Mouse (Mus musculus) cerebellum, postnatal 10 days (tissue): ENCODE data around the gene Pnma1.
A peak's percentile ranks its signal among the peaks of the same experiment; 100 is the strongest.

Experiments
- DNase-seq, 2 experiments: peaks; one replicate each; pipeline ENCODE4 v3.0.0; 2021; ENCODE audit warnings: mixed read lengths in 2 of 2

Gene Pnma1

GRCm38 (mm10) chr12:84178052-84178451 is 29.8 kb upstream of the Pnma1 start:
- no peak for DNase-seq

GRCm38 (mm10) chr12:84176886-84177765 is 28.8 kb upstream of the Pnma1 start:
- peak; percentile 54 to 57 for DNase-seq

GRCm38 (mm10) chr12:84176126-84176769 is 28.0 kb upstream of the Pnma1 start:
- peak; percentile 62 to 69 for DNase-seq

DNA sequence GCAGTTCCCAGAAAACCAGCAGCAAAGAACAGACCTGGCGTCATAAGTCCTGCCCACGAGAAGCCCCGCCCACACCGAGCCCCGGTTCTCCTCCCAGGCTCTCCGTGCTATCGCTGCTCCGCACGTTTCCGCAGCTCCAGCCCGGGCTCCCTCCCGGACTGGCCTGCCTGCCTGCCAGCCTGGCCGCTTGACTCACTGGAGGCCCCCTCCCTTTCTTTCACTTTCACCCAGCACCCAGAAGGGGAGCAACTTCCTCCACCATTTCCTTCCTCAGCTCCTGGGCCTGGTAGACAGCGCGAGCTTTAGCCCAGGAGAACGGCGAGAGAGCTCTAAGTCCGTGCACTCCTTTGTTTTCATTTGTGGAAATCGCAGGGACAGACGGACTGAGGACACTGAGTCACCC is 27.4 kb upstream of the Pnma1 start:
- peak; percentile 86 to 88 for DNase-seq

GRCm38 (mm10) chr12:84174871-84175270 is 26.6 kb upstream of the Pnma1 start:
- DNase-seq: peak in 1 of 2 experiments; percentile 52

GRCm38 (mm10) chr12:84174190-84174811 is 26.0 kb upstream of the Pnma1 start:
- peak; percentile 72 to 82 for DNase-seq

DNA sequence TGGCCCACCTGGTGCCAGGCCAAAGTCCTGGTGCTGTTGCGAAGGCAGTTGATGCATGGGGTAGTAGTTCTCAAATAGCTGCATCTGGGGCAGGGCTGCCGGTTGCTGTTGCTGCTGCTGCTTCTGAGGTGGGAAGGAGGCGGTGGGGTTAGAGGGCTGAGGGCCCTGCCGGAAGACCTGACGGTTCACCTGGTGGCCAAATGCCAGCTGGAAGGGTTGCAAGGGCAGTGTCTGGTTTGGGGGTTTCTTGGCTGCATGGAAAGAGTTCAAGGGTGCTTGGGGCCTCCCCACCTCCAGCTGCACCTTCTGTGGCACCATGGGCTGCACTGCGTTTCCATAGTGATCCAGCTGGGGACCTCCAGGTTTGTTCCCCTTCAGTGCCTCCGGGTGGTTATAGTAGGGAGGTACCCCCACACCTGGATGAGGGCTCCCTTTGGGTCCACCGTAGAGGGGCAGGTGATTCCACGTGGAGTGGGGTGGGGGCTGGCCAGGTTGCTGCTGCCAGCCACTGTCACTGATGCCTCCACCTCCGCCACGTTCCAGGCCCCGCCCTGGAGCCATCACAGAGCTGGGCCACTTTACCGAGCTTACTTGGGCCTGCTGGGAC is 25.1 kb upstream of the Pnma1 start:
- no peak for DNase-seq

GRCm38 (mm10) chr12:84172862-84173261 is 24.6 kb upstream of the Pnma1 start:
- peak; percentile 57 to 74 for DNase-seq

DNA sequence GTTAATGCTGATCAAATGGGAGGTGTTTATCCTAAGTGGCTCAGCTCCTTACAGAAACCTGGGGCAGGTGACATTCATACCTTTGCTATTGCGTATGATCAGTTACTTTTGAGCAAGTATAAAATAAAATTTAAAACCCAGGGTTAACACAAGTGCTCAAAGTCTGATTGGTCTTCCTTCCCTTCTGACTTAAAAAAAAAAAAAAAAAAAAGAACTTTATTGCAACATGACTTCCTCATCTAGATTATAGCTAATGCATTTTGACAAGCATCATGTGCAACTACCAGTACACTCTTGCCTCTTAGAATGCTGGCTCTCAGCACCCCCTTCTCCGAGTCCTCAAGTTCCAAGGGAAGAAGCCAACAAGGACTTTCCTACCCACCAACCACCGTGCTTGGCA is 23.9 kb upstream of the Pnma1 start:
- DNase-seq: no peak

- no peak for DNase-seq
These were observed 22.3 kb upstream of the Pnma1 start for GRCm38 (mm10) chr12:84170610-84171009.

DNA sequence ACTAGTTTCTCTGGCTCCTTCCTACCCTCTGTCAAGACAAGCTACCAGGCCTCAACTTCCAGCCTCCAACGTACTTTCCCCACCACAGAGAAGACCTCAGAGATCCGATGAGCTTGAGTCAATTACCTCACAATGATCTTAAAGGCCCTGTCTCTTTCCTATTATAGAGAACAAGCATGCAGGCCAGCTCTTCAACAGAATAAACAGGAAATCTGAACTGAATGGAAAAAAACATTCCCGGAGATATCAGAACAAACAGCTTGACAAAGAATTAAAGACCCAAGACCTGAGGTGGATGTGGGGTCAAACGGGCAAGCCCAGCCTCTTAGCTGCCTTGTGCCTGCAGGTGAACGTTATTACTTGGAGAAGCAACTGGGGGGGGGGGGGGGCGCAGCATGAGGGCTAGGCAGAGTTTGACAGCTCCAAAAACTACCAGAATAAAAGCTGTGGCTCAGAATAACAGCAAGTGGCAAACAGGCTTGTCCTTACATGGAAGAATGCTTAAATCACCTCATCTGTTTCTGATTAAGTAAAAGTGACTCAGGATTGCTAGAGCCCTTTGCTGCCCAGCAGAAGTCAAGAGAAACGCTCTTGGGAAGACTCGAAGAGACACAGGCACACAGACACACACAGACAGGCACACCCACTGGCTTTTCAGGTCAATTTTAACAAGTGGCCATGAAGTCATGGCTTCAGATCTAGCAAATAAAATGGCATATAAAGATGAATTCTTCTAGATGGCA is 17.5 kb upstream of the Pnma1 start:
- no peak for DNase-seq

DNA sequence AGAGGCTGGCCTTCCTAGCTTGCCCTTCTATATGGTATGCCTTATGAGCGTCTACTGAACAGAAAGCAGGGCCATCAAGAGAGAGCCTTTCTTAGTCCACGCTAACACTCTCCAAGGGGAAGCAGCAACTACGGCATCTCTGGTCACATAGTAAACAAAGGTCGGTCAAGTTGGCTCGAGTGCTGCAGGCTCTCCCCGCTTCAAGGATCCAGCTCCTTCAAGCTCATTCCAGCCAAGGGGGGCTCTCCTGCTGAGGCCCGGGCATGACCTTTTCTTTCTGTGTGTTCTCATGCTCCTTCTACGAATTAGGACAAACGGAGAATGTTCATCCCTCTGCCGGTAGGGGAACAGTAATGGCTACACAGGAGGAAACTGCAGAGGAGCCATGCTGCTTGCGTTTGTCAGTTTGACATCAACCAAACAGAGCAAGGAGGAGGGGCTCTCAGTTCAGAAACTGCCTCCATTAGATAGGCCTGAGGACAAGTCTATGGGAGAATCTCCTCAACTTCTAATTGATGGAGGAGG is 15.4 kb upstream of the Pnma1 start:
- DNase-seq: no peak

DNA sequence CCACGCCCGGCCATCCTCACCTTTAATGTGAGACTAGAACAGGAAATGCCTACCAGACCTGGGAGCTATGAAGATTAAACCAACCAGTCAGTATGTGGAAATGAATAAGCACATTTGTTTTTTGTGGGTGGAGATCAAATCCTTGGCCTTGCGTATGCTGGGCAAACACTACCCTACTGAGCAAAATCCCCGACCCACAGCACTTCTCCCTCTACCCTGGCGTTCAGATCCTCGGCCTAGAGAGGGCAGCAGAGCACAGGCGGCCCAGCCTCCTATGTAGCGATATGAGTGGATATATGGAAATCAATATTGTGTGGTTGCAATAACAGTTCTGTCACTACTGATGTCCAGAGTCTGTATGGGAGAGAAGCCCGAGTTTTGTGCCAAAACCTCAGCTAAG is 14.8 kb upstream of the Pnma1 start:
- peak; percentile 71 to 74 for DNase-seq

DNA sequence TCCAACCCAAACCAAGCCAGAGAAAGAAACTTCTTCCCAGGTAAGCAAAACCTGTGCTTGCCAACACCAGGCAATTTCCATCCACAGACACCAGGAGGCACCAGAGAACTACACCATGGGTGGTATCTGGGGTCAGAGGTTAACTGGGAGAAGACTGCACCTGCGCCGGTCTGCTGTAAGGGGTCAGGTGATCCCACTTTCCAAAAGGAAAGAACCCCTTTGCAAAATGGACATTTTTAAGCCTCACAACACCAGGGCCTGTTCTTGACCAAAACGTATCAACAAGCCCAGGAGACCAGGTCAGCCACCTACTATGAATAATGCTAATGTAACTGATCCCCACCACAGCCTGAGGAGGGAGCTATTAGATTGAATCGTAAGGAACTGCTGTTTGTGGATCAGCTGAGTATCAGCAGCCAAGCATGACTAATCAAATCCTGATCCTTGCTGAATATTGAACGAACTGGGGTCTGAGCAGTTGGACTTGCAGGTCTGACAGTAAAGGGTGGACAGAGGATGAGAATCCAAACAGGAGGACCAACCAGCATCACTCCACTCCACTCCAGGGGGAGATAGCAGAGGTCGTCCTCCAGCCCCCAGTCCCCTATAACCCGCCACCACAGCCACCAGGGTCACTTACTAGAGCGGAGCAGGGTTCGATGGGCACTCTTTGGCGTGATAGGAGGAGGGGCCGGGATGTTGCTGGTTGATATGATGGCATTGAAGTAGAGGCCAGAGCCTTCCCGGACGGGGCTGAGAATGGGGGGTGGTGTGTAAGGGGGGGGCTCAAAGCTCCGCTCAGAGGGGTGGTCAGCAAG is 13.5 kb upstream of the Pnma1 start:
- peak in 1 of 2 experiments; percentile 52 for DNase-seq

DNA sequence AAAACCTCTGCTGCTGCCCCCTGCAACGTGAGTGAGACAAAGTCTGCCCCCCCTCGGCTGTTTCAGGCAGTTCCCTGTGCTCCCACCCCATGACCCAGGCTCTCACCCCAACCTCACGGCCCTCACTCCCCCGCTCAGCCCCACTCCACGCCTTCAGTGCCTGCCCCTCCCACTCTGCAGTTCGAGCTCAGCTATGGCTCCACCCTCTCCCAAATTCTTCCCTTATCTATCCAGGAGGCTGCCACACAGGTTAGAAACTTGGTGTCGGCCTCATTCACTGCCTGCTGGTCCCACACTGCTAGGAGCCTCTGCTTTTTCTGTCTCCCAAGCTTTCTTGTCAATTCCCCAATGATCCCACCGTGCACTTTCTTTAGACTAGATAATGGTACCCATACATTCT is 12.8 kb upstream of the Pnma1 start:
- no peak for DNase-seq

DNA sequence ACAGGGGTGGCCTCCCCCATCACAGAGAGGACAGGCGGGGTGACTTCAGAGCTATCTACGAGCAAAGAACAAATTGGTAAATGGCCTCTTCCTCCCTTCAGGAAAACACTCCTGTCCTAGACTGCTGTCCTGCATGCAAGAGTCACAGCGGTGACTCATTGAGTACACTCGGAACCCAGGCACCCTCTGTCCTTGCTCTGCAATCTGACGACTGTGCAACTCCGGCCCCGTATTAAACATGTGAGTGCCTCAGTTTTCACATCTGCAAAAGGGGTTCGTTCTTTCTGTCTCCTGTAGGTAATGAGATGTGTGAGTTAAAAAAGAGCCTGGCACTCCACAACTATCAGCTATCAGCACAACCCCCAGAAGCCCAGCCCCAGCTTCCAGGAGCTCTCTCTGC is 12.2 kb upstream of the Pnma1 start:
- DNase-seq: no peak

GRCm38 (mm10) chr12:84158156-84158555 is 9.9 kb upstream of the Pnma1 start:
- no peak for DNase-seq

DNA sequence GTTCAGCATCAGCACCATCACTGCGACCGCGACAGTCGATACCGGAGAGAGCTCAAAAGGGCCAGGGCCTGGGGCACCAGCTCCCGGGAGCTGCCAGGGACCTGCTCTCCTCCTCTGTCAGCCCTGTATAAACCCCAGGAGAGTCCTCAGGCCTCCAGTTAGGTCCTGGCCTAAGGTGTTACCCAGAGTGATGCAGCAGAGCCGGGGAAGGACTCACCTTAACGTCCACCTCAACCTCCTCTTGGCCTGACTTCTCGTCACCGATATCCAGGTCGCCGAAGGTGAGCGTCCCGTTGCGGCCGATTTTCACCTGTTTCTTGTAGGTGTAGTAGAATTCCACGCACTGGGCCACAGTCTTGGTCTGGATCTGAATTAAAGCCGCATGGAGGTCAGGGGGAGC is 7.9 kb upstream of the Pnma1 start:
- DNase-seq: peak in 1 of 2 experiments; percentile 26

GRCm38 (mm10) chr12:84155523-84155871 is 7.2 kb upstream of the Pnma1 start:
- DNase-seq: peak; percentile 63 to 68

DNA sequence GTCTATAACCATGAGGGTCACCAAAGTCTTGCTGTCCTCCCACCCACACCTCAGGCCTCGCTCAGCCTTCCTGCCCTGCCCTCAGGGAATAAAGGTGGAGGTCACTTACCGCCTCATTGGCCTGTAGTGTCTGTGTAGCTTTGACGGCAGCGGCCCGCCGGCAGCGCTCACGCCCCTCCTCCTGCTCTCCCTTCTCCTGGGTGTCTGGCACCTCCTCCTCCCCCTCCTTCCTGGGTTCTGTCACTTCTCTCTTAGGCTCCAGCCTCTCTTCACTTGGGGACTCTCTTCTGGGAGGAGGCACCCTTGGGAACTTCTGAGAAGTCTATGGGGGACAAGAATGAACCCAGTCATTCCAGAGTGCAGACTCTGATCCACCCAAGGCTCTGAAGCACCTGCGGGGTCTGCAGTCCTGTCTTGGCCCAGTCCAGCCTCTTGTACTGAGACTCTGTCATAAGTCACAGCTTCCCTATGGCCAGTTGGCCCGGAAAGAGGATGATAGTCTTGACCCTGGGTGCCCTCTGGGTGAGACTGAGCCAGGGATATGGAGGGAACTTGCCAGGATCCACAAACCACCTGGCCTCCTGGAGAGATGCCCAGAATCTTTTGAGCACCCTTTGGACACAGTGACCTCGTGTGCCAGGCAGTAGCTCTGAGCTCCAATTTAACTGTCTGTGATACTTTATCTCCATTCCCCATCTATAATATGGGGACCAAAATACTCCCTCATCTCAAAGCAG is 6.7 kb upstream of the Pnma1 start:
- DNase-seq: peak; percentile 96 to 97

- peak in 1 of 2 experiments; percentile 34 for DNase-seq
These were observed 5.1 kb upstream of the Pnma1 start for GRCm38 (mm10) chr12:84153414-84153813.
